Mouse (Mus musculus) urinary bladder, postnatal 10 days (tissue): ENCODE data around the gene Mitf.

Experiments
- DNase-seq: peaks from one replicate; pipeline ENCODE4 v3.0.0; 2022; ENCODE audit warnings: low spot score

Mitf gene

DNA sequence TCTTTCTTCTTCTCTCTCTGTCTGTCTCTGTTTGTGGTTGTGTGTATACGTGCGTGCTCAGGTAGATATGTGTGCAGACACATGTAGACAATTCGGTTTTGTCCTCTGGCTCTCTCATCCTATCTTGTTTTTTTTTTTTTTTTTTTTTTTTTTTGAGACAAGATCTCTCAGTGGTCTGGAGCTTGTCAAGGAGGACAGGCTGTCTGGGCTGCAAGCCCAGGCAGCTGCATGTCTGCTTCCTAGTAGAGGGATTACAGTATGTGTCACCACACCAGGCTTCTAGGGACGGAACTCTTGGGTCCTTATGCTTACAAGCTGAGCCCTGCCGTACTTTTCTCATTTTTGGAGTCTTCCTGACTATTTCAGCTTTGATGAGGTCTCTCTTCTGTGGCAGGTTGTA, 73.5 kb downstream of the Mitf start:
- no peak for DNase-seq

DNA sequence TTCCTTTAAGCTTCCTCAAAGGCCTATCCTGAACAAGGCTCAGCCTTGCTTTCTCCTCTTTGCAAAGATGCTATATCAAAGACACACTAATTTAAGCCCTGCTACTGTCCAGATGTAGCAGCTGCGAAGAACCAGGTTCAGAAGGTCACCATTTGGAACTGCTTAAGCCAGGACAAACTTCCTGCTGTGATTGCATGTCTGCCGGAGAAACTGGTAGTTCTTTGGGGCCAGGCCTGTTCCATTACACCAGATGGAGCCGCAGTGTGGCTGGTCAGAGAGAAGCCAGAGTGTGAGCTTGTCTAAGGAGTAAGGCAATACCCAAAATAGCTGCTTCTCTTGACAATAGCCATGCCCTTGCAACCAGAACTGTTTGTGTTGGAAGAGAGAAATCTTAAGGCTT, 75.1 kb downstream of the Mitf start:
- no peak for DNase-seq

- DNase-seq: no peak
Measured at GRCm38 (mm10) chr6:97882931-97883330, 76.1 kb downstream of the Mitf start.

GRCm38 (mm10) chr6:97883496-97883895, 76.6 kb downstream of the Mitf start:
- no peak for DNase-seq

DNA sequence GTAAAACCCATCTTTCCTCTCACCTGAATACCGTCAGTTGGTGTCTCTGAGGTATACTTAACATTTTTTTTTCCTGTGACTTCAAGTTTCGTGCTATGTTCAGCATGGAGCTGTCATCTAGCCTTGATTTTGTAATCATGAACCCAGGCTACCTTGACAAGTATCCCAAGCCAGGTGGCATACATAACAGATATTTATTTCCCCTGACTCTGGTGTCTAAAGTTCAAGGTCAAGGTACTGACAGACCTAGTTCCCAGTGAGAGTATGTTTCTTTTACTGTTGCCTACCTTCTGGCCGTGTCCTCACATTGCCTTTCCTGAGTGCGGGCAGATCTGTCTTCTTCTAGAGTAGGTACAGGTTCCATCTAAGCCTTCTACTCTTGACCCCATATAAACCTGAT, 78.1 kb downstream of the Mitf start:
- no peak for DNase-seq

- DNase-seq: no peak
Measured at GRCm38 (mm10) chr6:97885606-97886005, 78.8 kb downstream of the Mitf start.

GRCm38 (mm10) chr6:97887893-97888292, 81.0 kb downstream of the Mitf start:
- no peak for DNase-seq

GRCm38 (mm10) chr6:97888596-97888995, 81.7 kb downstream of the Mitf start:
- no peak for DNase-seq

- DNase-seq: no peak
Measured at GRCm38 (mm10) chr6:97893546-97893945, 86.7 kb downstream of the Mitf start.

DNA sequence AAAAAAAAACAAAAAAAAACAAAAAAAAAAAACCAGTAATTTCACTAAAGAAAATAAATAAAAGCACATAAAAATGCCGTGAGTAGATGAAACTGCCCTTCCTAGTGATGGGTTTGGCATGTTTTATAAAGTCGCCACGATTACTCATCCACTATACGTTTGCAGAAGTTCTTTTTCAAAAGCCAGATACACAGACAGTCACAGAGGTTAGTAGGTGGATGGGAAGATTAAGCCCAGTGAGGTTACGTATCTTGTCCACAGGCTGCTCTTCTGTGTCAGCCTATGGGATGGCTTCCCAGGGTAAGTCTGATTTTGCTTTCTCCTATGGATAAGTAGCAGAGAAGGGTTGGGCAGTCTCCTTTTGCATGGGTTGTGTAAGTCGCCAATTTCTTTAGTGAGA, 90.3 kb downstream of the Mitf start:
- DNase-seq: no peak

DNA sequence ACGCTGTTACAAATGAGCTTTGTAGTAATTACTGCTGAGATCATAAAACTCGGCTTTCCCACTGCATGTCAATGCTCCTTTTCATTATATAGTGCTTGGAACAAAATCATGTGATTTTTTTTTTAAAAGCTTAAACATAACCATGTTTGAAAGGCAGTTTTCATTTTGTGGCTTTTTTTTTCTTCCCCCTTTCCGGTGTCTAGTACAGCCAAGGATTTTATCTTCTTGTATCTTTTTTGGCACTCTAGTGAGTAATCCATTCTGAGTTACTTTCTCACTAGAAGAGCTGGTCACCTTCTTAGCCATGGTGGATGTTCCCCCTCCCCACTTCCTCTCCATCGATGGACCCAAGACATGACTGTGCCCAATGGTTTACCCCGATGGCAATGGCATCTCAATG, 91.2 kb downstream of the Mitf start:
- DNase-seq: no peak

DNA sequence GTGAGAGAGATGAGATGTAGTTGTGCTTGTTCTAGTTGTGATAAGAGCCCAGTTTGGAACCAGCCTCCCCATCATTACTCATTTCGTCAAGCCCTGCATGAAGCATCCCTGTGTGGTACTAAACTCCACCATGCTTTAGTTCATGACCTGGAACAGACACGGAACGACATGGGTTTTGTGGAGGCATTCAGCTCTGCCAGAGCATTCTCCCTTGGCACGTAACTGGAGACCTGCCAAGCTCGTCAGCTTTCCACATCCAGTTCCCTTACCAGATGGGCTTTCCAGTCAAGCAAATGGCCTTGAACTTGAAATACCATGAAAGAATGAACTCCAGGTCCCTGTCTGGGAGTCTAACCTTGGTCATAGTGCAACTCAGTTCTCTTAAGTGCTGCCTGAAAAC, 94.7 kb downstream of the Mitf start:
- no peak for DNase-seq

GRCm38 (mm10) chr6:97902205-97902604, 95.4 kb downstream of the Mitf start:
- DNase-seq: no peak

DNA sequence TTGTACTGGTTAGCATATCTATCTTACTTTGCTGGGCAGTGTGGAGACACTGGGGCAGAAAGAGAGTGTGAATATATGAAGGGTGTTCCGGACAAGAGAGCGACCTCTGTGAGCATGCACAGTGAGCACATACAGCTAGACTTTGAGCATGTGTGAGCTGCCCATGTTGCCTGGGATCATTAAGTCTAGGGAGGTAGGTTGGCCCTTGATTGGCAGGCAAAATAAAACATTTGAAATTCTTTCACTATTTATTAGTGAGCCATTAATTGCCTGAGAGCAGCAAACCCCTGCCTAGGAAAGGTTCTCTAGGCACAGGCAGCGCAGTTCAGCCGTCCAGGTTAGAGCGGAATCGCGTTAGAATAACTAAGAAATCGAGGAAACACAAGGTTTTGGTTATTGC, 107.9 kb downstream of the Mitf start:
- DNase-seq: no peak

GRCm38 (mm10) chr6:97916386-97916903, 109.6 kb downstream of the Mitf start:
- no peak for DNase-seq

DNA sequence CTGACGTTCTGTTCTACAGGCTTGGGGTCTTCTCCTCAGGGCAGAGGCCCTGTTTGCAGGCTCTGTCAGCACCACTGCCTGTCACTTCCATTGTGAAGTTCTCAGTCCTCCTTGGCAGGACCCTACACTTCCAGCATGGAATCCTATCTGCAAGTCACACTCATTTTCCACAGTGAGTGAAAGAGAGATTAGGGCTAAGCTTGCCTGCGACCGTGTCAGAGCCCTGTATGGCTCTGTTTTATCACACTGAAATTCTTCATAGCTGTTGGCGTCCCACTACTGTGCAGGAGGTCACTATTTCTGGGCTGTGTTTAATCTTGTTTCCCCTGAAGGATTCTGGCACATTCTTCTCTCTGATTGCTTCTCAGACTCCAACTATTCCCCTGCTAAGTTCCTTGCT, 111.2 kb downstream of the Mitf start:
- DNase-seq: no peak

GRCm38 (mm10) chr6:97918481-97918880, 111.6 kb downstream of the Mitf start:
- DNase-seq: no peak

- no peak for DNase-seq
Measured at GRCm38 (mm10) chr6:97919287-97919686, 112.4 kb downstream of the Mitf start.

- DNase-seq: no peak
Measured at GRCm38 (mm10) chr6:97921591-97921990, 114.7 kb downstream of the Mitf start.

- no peak for DNase-seq
Measured at GRCm38 (mm10) chr6:97924221-97924620, 117.4 kb downstream of the Mitf start.

- DNase-seq: no peak
Measured at GRCm38 (mm10) chr6:97929051-97929450, 122.2 kb downstream of the Mitf start.

GRCm38 (mm10) chr6:97929466-97929865, 122.6 kb downstream of the Mitf start:
- no peak for DNase-seq

GRCm38 (mm10) chr6:97937139-97937538, 130.3 kb downstream of the Mitf start:
- DNase-seq: no peak

GRCm38 (mm10) chr6:97937897-97938614, 131.2 kb downstream of the Mitf start:
- no peak for DNase-seq
